Mouse (Mus musculus) kidney, postnatal 4 days (tissue): ENCODE data around the gene Lonp2.

Experiments
- DNase-seq, 2 experiments: peaks; one replicate each; pipeline ENCODE4 v3.0.0; 2021; ENCODE audit warnings: mixed read lengths in 2 of 2

Lonp2 gene

GRCm38 (mm10) chr8:86756948-86757733 lies 133.3 kb downstream of the Lonp2 start:
- DNase-seq, result peak; percentile 30 to 58

- DNase-seq, result no peak
Measured at GRCm38 (mm10) chr8:86758651-86759050, 134.8 kb downstream of the Lonp2 start.

- no peak for DNase-seq
Measured at GRCm38 (mm10) chr8:86759090-86759491, 135.2 kb downstream of the Lonp2 start.

- no peak for DNase-seq
Measured at GRCm38 (mm10) chr8:86760746-86761145, 136.9 kb downstream of the Lonp2 start.

GRCm38 (mm10) chr8:86762806-86763205 lies 139.0 kb downstream of the Lonp2 start:
- DNase-seq, result no peak

DNA sequence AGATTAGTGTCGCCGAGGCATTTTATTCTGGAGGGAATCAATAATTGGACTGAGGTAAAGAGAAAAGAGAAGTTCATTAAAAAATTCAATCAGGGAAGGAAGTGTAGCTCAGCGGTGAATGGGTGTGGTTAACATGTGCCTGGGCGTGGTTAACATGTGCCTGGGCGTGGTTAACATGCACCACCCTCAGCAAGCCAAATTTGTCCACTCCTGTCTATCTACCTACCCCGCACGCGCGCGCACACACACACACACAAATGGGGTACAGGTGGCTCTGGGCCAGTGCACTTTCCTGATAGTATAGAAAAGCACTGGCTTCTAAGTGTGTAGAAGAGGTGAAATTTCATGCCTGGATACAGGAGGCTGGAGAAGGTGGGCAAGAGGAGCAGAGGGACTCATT lies 141.3 kb downstream of the Lonp2 start:
- DNase-seq, result no peak

DNA sequence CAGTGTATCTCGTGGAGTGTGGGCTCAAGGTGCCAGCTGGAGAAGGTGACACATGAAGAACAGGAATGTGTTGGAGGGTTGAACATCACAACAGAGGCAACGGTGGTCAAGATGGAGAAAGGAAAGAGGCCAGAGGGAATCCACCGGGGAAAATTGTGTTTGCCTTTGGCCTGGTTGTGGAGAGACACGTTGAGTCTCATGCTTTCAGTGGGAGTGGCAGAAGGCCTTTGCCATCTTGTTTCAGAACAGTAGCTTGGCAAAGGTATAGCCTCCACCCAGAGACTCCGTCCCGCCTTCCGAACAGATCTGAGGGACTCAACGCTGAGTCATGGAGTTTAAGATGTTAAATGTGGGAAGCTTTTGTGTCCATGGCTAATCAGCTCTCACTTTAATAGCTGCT lies 141.8 kb downstream of the Lonp2 start:
- no peak for DNase-seq

- DNase-seq, result no peak
Measured at GRCm38 (mm10) chr8:86766548-86767211, 142.8 kb downstream of the Lonp2 start.

GRCm38 (mm10) chr8:86768499-86768898 lies 144.7 kb downstream of the Lonp2 start:
- no peak for DNase-seq

GRCm38 (mm10) chr8:86769945-86770715 lies 146.3 kb downstream of the Lonp2 start:
- DNase-seq, result no peak
